Comparison of ENCODE assay signal across 8 mouse cellular contexts in genomic region chr13:52659171-52659665, GRCm38 (mm10).
DNase-seq lines count a peak whose midpoint lies in the region; ATAC-seq lines count a peak whose summit lies in the region.
"Had no signal": no experiment of that assay in that cellular context is flagged by ENCODE, and none has a peak within 500 bp of the region (broad histone marks: within the 10 kb centered on the region; RNA-seq: fewer than 3 reads in every experiment).

No protein-coding gene starts in this region.

- DNase-seq in adrenal gland, adult 8-10 months, result peak; percentile 30
- no peak for DNase-seq in adrenal gland, postnatal 10 days
- DNase-seq in 3T3-L1 (ENCODE audit: low read depth, low spot score) (peak; percentile 88), NIH3T3 (ENCODE audit: low read depth) (peak; percentile 65)
- DNase-seq in fibroblast of lung, adult 2 months (ENCODE audit: low read depth), result peak; percentile 65
- DNase-seq in retina, postnatal 1 day, result no peak
- DNase-seq: right cerebral cortex, adult 18-20 months had no signal

- no peak for ATAC-seq in erythroblast, adult 5-6 weeks (replicated peaks; ENCODE audit: low FRiP score, poor library complexity, severe bottlenecking)

Comparison
In these comparisons a context has a peak if more than half of its experiments do, and no peak if none do; other contexts are left out.
1. DNase-seq: peak in adrenal gland, adult 8-10 months (single experiment), 3T3-L1 (single experiment), NIH3T3 (single experiment) and fibroblast of lung, adult 2 months (single experiment); none in adrenal gland, postnatal 10 days (single experiment) and retina, postnatal 1 day (single experiment).